Mouse (Mus musculus) liver, embryonic 14.5 days (tissue): ENCODE results near the gene Fam57b. TPM values are rescaled to one million over a fixed set of nuclear protein-coding genes. Genes with fewer than 3 reads are reported as not detected.
A peak's percentile ranks its signal among the peaks of the same experiment; 100 is the strongest.

Experiments
- ATAC-seq: fragments of 200-750 bp; cut with Nextera tagmentation; 2 replicates; pipeline ENCODE4 v1.8.0; 2017; ENCODE audit warnings: moderate number of reproducible peaks, mild to moderate bottlenecking, moderate library complexity; ENCODE audit not compliant: insufficient read depth
- DNase-seq, 3 experiments: peaks; one replicate each; pipeline ENCODE4 v3.0.0-alpha.2; 2012 to 2013; ENCODE audit warnings: low read depth in 3 of 3, low spot score in 3 of 3
- H3K27ac ChIP-seq: fragments of 300-500 bp; sonication (generic); 2 replicates; pipeline ENCODE4 v1.5.1; 2014; ENCODE audit warnings: moderate library complexity, mild to moderate bottlenecking, control low read depth, inconsistent platforms
- H3K27me3 ChIP-seq: fragments of 300-500 bp; sonication (generic); 2 replicates; pipeline ENCODE4 v1.6.1; 2014; ENCODE audit warnings: mild to moderate bottlenecking, low read length, moderate library complexity; ENCODE audit not compliant: control insufficient read depth, insufficient read depth
- H3K36me3 ChIP-seq: fragments of 300-500 bp; sonication (generic); replicated peaks from 2 replicates; pipeline ENCODE4 v1.6.1; 2014; ENCODE audit warnings: low read depth; ENCODE audit not compliant: control insufficient read depth, insufficient read depth
- H3K4me1 ChIP-seq, 2 experiments: fragments of 200-500 bp in 1 of 2; fragments of 300-500 bp in 1 of 2; sonication (generic) in 1 of 2; replicated peaks; 2 replicates each; pipeline ENCODE4 v1.6.1; 2012 to 2014; ENCODE audit warnings: antibody characterized with exemption in 1 of 2, inconsistent platforms in 1 of 2, low read length in 1 of 2; ENCODE audit not compliant: control insufficient read depth in 2 of 2, insufficient read depth in 2 of 2
- H3K4me2 ChIP-seq: fragments of 300-500 bp; sonication (generic); 2 replicates; pipeline ENCODE4 v1.6.1; 2014; ENCODE audit warnings: low read depth, mild to moderate bottlenecking, control low read depth, moderate library complexity
- H3K4me3 ChIP-seq, 2 experiments: fragments of 200-500 bp in 1 of 2; fragments of 300-500 bp in 1 of 2; sonication (generic) in 1 of 2; 2 replicates each; pipeline ENCODE4 v1.5.1; 2012 to 2014; ENCODE audit warnings: low read depth in 2 of 2, low read length in 2 of 2, mild to moderate bottlenecking in 2 of 2, control low read depth in 1 of 2, inconsistent platforms in 1 of 2, moderate library complexity in 1 of 2; ENCODE audit not compliant: insufficient read depth in 1 of 2
- H3K9ac ChIP-seq: fragments of 300-500 bp; sonication (generic); replicated peaks from 2 replicates; pipeline ENCODE4 v1.6.1; 2014; ENCODE audit warnings: mild to moderate bottlenecking, control low read depth, moderate library complexity
- H3K9me3 ChIP-seq: fragments of 300-500 bp; sonication (generic); 2 replicates; pipeline ENCODE4 v1.6.1; 2016; ENCODE audit warnings: low read length, mixed read lengths; ENCODE audit not compliant: control insufficient read depth
- CTCF ChIP-seq: IDR thresholded peaks from 2 replicates; pipeline ENCODE4 v1.5.1; 2016; ENCODE audit warnings: antibody characterized with exemption, low read depth, control low read depth
- EP300 ChIP-seq: IDR thresholded peaks from 2 replicates; pipeline ENCODE4 v1.6.1; 2016; ENCODE audit warnings: antibody characterized with exemption, low read depth
- WGBS: fragments of 180-500 bp; shearing (Covaris S2); extraction: QIAGEN DNeasy Blood & Tissue Kit; methylation state at CpG from one replicate; pipeline ENCODE4 v1.1.7; 2014; ENCODE audit not compliant: insufficient replicate concordance; 5-methylcytosine and 5-hydroxymethylcytosine counted together
- polyA plus RNA-seq, 2 experiments: library from polyadenylated mRNA; depleted of rRNA in 1 of 2; stranded (reverse) in 1 of 2; unstranded in 1 of 2; fragments of >200 nt; fragmentation: Nextera tagmentation in 1 of 2; extraction: Ambion mirVana in 1 of 2; gene quantifications; 2 replicates each; pipeline versions ENCODE4 v1.2.1 to v1.2.3; 2012 to 2014

The Fam57b gene
- polyA plus RNA-seq, 2 experiments = 0.19 TPM; not detected in 1

DNA sequence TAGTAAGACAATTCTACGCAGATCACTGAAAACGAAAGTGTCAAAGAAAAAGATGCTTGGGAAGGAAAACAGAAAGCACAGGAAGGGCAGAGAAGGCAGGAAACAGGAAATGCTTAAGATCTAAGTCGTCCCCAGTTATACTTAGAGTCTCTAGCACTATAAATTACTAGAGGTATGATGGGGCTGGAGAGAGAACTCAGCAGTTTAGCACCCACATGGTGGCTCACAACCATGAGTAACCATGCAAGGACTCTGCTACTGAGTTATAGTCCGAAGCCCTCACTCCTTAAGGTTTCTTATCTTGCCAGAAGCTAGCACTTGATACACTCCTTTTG is 3.2 kb upstream of the Fam57b start:
- Histone ChIP-seq H3K9ac (no peak overlapping the region), H3K4me1 (peaks cover 17 to 25% of the 10 kb centered on the region in 2 experiments), H3K36me3 (peaks cover 32% of the 10 kb centered on the region), H3K9me3 (no peaks in the 10 kb centered on the region), H3K4me3 (no peak overlapping the region), H3K4me2 (no peak overlapping the region), H3K27ac (no peak overlapping the region), H3K27me3 (no peaks in the 10 kb centered on the region)
- no peak for TF ChIP-seq CTCF
- TF ChIP-seq EP300 = no peak
- 37% methylated on average over 4 of the region's 4 CpGs for WGBS
- ATAC-seq (no peak), DNase-seq (no peak)

- H3K27me3 ChIP-seq = no peaks in the 10 kb centered on the region
- H3K4me2 ChIP-seq = no peak overlapping the region
- H3K27ac ChIP-seq = no peak overlapping the region
These were observed 1.8 kb upstream of the Fam57b start for GRCm38 (mm10) chr7:126795387-126796317.

DNA sequence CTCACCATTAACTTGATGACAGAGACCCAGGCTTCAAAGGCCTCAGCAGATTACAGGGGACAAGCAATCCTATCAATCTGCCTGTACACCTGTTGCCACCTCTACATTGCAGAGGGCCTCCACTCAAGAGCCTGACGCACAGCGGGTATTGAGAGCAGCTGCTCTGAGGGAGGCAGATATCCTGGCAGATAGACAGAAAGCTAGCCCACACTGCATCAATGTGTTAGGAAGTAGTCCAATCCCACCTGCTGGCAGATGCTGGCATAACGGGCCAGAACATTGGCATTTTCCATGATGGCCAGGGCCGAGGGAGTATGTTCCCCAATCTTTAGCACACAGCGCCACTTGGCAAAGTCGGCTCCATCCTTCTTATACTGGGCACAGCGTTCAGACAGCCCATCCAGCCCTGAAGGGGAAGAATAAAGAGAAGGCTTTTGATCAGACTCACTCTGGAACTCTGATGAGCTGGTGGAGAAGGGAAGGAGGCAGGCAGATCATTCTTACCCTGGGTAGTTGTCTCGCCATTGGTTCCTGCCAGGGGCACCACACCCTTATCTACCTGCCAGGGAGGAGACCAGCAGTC is 1.0 kb upstream of the Fam57b start:
- TF ChIP-seq EP300 = no peak
- peak; percentile 66 for TF ChIP-seq CTCF
- peaks cover 19 to 29% of the 10 kb centered on the region in 2 experiments for H3K4me1 ChIP-seq
- no peak for DNase-seq
- H3K36me3 ChIP-seq = peaks cover 21% of the 10 kb centered on the region
- H3K27ac ChIP-seq = no peak overlapping the region
- H3K4me3 ChIP-seq = no peak overlapping the region
- H3K27me3 ChIP-seq = no peaks in the 10 kb centered on the region
- WGBS = 72% methylated on average over 8 of the region's 8 CpGs
- H3K4me2 ChIP-seq = no peak overlapping the region
- H3K9me3 ChIP-seq = no peaks in the 10 kb centered on the region
- H3K9ac ChIP-seq = no peak overlapping the region
- ATAC-seq = no peak

More at GRCm38 (mm10) chr7:126795387-126796317, 1.8 kb upstream of the Fam57b start:
- Histone ChIP-seq H3K4me3 (no peak overlapping the region), H3K36me3 (peaks cover 23% of the 10 kb centered on the region), H3K9ac (no peak overlapping the region), H3K9me3 (no peaks in the 10 kb centered on the region), H3K4me1 (peaks cover 24 to 34% of the 10 kb centered on the region in 2 experiments)
- TF ChIP-seq EP300 = no peak
- peak; percentile 53 for TF ChIP-seq CTCF
- WGBS = 80% methylated on average over 16 of the region's 16 CpGs
- no peak for DNase-seq
- ATAC-seq = no peak

DNA sequence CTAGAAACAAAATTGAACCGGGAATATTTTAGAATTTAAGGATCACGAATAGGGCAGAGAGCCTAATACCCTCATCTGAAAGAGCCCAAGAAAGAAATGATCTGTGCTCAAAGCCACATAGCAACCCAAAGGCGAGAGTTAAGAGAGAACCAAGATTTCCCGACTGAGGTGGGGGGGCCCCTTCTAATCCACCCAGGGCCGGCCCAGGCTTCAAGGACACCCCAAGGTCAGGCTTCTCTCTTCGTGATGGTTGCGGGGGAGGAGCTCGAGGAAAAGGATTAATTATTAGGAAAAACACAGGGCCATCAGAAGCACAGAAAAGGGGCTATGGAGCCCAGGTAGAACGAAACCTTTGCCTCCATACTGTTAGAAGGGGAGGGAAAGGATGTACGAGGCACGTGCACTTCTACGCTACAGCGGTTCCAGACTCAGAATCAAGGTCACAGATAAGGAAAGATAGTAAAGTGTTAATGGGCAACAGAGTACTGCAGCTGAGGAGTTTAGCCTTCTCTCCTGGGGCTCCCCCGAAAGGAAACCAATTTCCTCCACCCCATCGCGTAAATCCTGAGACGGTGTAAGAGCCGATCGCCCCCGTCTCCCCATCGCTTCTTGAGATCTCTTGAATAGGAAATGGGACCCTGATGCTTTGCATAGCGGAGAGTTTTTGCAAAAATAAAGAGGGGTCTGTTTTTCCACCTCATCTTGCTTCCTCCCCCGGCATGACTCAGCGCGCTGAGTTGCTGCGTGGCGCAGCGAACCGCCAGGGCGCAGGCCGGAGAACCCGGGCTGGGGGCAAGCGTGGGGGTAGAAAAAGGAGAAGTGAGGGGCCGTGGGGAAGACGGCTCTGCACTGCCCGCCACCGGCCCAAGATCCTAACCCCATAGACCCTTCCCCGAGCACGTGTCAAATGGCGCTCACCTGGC is 920 bp downstream of the Fam57b start:
- DNase-seq = no peak
- H3K27ac ChIP-seq = peak overlapping the region; percentile 84
- H3K36me3 ChIP-seq = peaks cover 21% of the 10 kb centered on the region
- no peaks in the 10 kb centered on the region for H3K9me3 ChIP-seq
- peaks cover 13 to 23% of the 10 kb centered on the region in 2 experiments for H3K4me1 ChIP-seq
- WGBS = under 1% methylated on average over 40 of the region's 40 CpGs
- H3K4me3 ChIP-seq = peak overlapping the region; percentile 70 to 72
- peak overlapping the region; percentile 99 for H3K4me2 ChIP-seq
- H3K27me3 ChIP-seq = no peaks in the 10 kb centered on the region
- TF ChIP-seq CTCF (no peak; the same call in 1 of the 2 replicates), EP300 (no peak)
- peak overlapping the region; percentile 81 for H3K9ac ChIP-seq
- ATAC-seq = peak; percentile 52
